Mouse (Mus musculus) lung, postnatal 10 days (tissue): ENCODE data around the gene Bloc1s3.

Source experiments
- DNase-seq: peaks from one replicate; pipeline ENCODE4 v3.0.0; 2021

Gene Bloc1s3

GRCm38 (mm10) chr7:19508150-19508923 is at the start of gene Bloc1s3, which contains the start of gene Trappc6a:
Bloc1s3 (minus strand) TSS chr7:19508367.
Trappc6a (plus strand) TSS chr7:19508395.
- DNase-seq: peak; percentile 95

GRCm38 (mm10) chr7:19557086-19557485 is 48.9 kb upstream of the Bloc1s3 start:
- DNase-seq: no peak

DNA sequence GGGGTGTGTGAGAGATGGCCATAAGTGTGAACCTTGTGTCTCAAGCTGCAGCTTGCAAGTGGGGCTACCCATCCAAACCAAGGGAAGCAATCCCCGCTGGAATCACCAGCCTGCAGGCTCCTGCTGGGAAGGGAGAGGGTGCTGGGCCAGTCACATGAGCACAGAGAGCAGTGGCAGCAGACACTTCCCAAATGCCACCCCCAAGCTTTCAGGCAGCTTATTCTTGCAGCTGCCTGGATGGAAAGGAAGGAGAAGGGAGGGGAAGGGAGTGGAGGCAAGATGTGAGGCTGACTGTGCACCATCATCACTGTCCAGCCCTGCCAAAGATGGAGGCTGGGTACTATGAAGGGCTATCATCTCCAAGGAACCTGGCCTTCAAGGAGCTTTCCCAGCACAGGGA is 46.0 kb upstream of the Bloc1s3 start:
- DNase-seq: no peak

DNA sequence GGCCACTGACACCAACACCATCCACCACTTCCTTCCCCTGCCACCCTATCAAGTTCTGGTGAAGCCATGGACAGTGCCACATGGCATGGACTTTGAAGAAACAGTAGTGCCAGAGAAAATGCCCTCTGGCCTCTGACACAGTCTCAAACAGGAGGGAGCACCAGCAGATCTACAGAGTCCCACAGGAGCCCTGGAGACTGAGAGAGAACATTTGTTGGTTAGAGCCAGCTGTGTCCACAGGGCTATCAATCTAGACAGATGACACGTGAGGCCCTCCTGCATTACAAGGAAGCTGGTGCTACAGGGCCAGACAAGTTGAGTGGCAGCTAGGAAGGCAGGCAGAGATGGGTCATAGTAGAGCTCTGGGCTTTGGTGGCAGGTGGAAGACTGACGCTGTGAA is 44.3 kb upstream of the Bloc1s3 start:
- no peak for DNase-seq

- no peak for DNase-seq
These were observed 43.5 kb upstream of the Bloc1s3 start for GRCm38 (mm10) chr7:19551634-19552033.

- DNase-seq: no peak
These were observed 41.2 kb upstream of the Bloc1s3 start for GRCm38 (mm10) chr7:19549394-19549793.

GRCm38 (mm10) chr7:19547344-19547969 is 39.3 kb upstream of the Bloc1s3 start:
- no peak for DNase-seq

DNA sequence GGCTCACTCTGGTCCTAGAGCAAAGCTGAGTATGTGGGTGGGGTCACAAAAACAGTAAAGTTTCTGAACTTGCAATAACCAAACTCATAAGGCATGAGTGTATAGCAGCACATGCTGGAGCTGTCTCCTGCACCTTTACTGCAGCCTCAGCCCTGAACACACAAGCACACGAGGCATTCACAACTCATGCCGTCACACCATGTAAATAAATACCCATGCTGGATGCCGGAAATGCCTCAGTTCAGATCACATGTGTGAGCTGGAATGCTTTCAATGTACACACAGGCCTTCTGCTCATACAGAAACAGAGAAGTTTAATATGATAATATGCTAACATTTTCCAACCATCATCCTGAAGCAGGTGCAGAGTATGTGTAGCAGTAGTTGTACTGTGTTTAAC is 37.8 kb upstream of the Bloc1s3 start:
- no peak for DNase-seq

DNA sequence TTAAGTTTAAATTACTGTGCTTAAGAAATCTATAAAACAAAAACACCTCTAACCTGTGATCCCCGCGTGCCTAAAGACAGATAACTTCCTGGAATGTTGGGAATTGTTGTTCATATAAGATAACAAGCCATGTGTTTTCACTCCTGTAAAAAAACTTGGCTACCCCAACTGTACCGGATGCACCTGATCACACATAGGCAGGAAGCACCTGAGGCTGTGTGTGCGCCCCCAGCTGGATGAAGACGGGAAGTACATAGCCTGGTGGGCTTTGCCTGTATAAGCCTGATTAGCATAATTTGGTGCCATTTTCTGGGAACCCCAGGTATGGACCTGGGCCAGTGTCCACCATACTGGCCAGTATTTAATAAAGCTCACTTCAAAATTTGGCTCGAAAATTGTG is 35.4 kb upstream of the Bloc1s3 start:
- DNase-seq: peak; percentile 35

DNA sequence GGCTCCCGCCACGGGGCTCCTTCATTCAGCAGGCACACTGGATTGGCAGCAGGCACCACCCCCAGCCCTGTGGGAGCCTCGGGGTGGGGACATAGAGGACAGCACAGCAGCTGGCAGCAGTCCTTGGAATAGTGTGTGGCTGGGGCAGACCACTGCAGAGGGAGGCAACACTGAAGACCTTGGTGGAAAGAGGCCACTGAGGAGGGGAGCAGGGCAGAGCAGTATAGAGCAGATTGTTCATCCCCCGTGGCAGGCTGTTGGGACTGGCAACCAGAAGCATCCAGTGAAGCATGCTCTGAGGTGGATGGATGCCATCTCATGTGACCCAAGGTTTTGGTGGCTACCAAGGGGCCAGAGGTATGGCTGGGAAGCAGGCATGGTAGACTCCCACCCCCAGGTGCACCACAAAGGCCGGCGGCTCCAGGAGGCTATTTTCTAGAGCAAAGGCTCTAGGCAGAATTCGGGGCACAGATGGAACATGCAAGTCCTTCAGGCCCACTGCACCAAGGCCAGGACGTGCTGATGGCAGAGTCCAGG is 34.1 kb upstream of the Bloc1s3 start:
- no peak for DNase-seq

DNA sequence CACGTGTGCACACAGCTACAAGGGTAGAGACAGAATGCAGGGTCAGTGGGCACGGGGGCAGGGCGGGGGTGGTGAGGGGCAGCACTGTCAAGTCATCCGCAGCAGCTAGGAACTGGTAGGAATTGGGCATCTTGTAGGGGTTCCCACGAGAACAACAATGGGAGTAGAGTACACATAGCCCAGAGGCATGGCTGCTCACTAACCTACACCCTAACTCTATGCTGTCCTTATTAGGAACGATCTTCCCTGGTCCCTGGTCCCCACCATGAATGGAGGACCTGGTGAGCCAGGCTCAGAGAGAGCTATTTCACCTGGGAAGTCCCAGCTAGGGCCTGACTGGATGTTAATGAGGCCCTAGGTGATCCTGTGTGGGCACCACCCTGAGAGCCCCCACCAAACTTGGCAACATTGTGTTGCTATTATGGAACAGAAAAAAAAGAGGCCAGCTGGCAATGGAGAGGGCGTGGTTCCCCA is 33.6 kb upstream of the Bloc1s3 start:
- DNase-seq: no peak

GRCm38 (mm10) chr7:19540771-19541566 is 32.8 kb upstream of the Bloc1s3 start:
- peak; percentile 40 for DNase-seq

- no peak for DNase-seq
These were observed 26.5 kb upstream of the Bloc1s3 start for GRCm38 (mm10) chr7:19534676-19535075.

GRCm38 (mm10) chr7:19532240-19532639 is 24.1 kb upstream of the Bloc1s3 start:
- DNase-seq: no peak

DNA sequence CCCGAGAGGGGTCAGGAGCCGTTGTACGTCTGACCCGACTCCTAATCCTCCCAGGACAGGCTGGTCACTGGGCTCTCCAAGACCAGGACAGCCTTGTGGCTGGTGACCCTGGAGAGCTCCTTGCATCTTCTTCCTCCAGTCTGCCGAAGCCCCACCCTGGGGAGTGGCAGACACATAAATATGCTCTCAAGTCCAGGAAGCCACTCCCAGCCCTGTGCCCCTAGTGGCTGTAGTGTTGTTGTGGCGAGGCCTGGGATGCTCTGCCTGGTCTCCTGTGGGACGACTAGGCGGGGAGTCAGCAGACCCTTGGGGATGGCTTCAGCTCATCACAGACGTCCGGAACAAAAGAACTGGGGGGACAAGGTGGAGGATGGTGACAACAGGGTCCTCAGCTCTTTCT is 22.9 kb upstream of the Bloc1s3 start:
- peak; percentile 45 for DNase-seq

DNA sequence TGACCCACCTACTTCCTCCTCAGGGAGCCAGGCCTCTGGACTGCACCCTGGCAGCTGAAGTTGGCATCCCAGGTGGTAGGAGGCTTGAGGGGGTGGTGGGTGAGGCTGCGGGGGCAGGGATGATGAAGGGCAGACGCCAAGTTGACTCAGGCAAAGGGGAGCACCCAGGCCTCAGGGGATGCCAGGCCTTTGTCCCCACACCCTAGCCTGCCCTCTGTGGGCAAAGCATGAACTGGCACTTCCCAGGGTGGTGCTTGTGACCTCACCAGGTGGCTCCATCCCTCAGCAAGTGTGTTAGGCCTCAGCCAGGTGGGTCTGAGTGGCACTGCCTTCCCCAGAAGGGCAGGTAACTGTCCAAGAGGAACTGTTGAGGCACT is 16.9 kb upstream of the Bloc1s3 start:
- DNase-seq: no peak

GRCm38 (mm10) chr7:19524420-19525104 is 16.4 kb upstream of the Bloc1s3 start:
- no peak for DNase-seq

DNA sequence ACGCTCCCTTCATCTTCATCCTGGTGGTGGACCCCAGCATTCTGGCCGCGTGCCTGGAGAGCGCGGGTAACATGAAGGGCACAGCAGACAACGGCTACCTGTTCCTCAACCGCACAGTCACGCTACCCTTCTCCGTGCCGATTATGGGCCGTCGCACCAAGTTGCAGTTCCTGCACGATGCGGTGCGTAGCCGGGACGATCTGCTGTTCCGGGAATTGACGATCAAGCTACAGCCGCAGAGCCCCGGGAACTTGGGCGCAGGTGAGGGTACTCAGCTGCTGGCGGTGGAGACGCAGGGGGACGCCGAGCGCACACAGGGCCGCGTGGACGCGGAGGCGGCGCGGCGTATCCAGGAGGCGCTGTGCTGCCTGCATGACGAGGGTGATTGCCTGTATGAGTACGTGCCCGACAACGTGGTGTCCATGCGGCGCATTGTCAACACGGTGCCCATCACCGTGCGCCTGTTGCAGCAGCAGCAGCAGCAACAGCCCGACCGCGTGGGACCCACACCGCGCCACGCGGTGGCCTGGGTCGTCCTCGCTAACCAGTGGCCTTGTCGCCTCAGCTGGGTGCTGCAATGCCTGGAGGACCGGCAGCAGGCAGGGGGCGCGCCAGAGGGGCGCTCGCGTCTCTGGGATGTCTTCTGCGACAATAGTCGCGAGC is 15.7 kb upstream of the Bloc1s3 start:
- DNase-seq: peak; percentile 77

- no peak for DNase-seq
These were observed 15.0 kb upstream of the Bloc1s3 start for GRCm38 (mm10) chr7:19523017-19523756.

DNA sequence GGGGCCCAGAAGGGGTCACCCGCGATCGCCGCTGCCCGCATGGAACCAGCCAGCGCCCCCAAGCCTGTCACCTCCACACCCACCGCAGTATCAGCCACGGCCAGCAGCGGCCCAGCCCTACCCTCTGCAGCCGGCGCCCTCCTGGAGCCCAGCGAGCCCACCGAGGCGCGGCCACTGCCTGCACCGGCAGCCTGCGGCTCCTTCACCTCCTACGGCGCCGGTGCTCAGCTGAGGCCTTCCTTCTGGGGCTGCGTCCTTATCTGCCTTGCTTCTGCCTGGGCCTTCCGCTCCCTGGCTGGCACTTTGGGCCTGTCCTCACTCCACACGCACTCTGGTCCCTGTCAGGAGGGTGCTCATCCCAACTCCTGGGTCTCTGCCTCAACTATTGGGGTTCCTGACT is 11.9 kb upstream of the Bloc1s3 start:
- DNase-seq: no peak

GRCm38 (mm10) chr7:19517652-19518365 is 9.6 kb upstream of the Bloc1s3 start, which contains the start of gene Nkpd1:
Nkpd1 (plus strand) TSS chr7:19517838.
- peak; percentile 52 for DNase-seq
